Mouse (Mus musculus) spleen, postnatal 10 days (tissue): ENCODE results near the gene Olfr847.

Experiments used
- DNase-seq, 2 experiments: peaks; one replicate each; pipeline ENCODE4 v3.0.0; 2021 to 2022; ENCODE audit warnings: low spot score in 2 of 2

Gene Olfr847

GRCm38 (mm10) chr9:19378569-19378968, at the start of gene Olfr847:
Gene Olfr847 (minus strand): TSS chr9:19378669.
- DNase-seq, result no peak

- DNase-seq, result no peak
Measured at GRCm38 (mm10) chr9:19363905-19364304, 14.6 kb downstream of the Olfr847 start, which contains the start of gene Olfr846. Gene Olfr846 (minus strand): TSS chr9:19364005.

- no peak for DNase-seq
Measured at GRCm38 (mm10) chr9:19336157-19336556, 42.3 kb downstream of the Olfr847 start, which contains the start of gene Olfr845. Gene Olfr845 (plus strand): TSS chr9:19336457.
